Mouse (Mus musculus) liver, postnatal 0 days (tissue): ENCODE results near the gene Cnbd2.

Experiments used
- CTCF ChIP-seq: sonication (generic); IDR thresholded peaks from 2 replicates; pipeline ENCODE4 v1.5.1; 2016; ENCODE audit warnings: antibody characterized with exemption, low read depth
- EP300 ChIP-seq: IDR thresholded peaks from 2 replicates; pipeline ENCODE4 v1.6.1; 2016; ENCODE audit warnings: antibody characterized with exemption, low read depth, mild to moderate bottlenecking

DNA sequence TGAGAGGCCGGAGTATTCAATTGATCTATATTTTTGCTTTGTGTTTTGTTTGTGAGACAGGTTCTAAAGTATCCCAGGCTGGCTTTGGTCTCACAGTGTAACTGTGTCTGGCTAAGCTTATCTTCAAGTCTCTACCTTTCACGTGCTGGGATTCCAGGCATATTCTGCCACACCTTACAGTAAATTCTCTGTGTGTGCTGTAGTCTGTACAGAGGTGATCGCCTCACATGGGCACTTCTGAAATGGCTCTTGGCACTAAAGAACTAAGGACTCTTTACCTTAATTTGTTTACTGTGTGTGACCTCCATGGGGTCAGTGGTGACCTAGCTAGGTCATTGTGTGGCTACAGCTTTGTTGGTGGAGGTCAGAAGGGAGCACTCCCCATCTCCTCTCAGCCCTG lies 15.9 kb upstream of the Cnbd2 start:
- TF ChIP-seq CTCF (no peak), EP300 (no peak)
